Mouse (Mus musculus) liver, adult 2 months (tissue): ENCODE results near the gene Tma7.

Experiments used
- CTCF ChIP-seq: fragments of 200-500 bp; IDR thresholded peaks from 2 replicates; pipeline ENCODE4 v1.5.1; 2011; ENCODE audit warnings: low read depth, low read length, control low read depth
- POLR2A ChIP-seq: fragments of 200-500 bp; IDR thresholded peaks from 2 replicates; pipeline ENCODE4 v1.6.1; 2011; ENCODE audit warnings: low read length, control low read depth; ENCODE audit not compliant: insufficient read depth; ENCODE audit errors: extremely low read depth

GRCm38 (mm10) chr9:109104083-109104482 lies 21.7 kb upstream of the Tma7 start:
- TF ChIP-seq CTCF (no peak), POLR2A (no peak)
